Mouse (Mus musculus): ENCODE measurements around the gene Svep1.

- TF ChIP-seq CTCF (conservative IDR thresholded peaks at IDR 0.05; ENCODE audit: low read length) (no peak), NANOG (IDR thresholded peaks at IDR 0.05; ENCODE audit: borderline replicate concordance, low read length) (no peak), POU5F1 (IDR thresholded peaks at IDR 0.05; ENCODE audit: borderline replicate concordance, low read length) (no peak)
Measured at GRCm38 (mm10) chr4:58149186-58149585, 57.5 kb downstream of the Svep1 start.

Data from E14TG2a.4 (cell line).